Mouse (Mus musculus) cortical plate, adult 2 months (tissue): Measurements from ENCODE around the gene Ryr1. TPM values are rescaled to one million over a fixed set of nuclear protein-coding genes. Genes with fewer than 3 reads are reported as not detected.

Experiments
- H3K27ac ChIP-seq: fragments of 200-500 bp; 2 replicates; pipeline ENCODE4 v1.5.1; 2012; ENCODE audit warnings: low read length, control low read depth, inconsistent platforms; ENCODE audit not compliant: insufficient read depth
- H3K4me1 ChIP-seq: fragments of 200-500 bp; 2 replicates; pipeline ENCODE4 v1.6.1; 2011; ENCODE audit warnings: low read length; ENCODE audit not compliant: control insufficient read depth, insufficient read depth
- H3K4me3 ChIP-seq: fragments of 200-500 bp; 2 replicates; pipeline ENCODE4 v1.5.1; 2011; ENCODE audit warnings: mild to moderate bottlenecking, low read length, control low read depth; ENCODE audit not compliant: insufficient read depth
- CTCF ChIP-seq: fragments of 200-500 bp; IDR thresholded peaks from 2 replicates; pipeline ENCODE4 v1.5.1; 2011; ENCODE audit warnings: mild to moderate bottlenecking, control low read depth, low read length; ENCODE audit not compliant: insufficient read depth; ENCODE audit errors: extremely low read depth
- POLR2A ChIP-seq: fragments of 200-500 bp; IDR thresholded peaks from 2 replicates; pipeline ENCODE4 v1.6.1; 2011; ENCODE audit warnings: mild to moderate bottlenecking, low read length, control low read depth; ENCODE audit not compliant: insufficient read depth; ENCODE audit errors: extremely low read depth
- polyA plus RNA-seq: library from polyadenylated mRNA; depleted of rRNA; stranded (reverse); fragments of >200 nt; gene quantifications from 2 replicates; pipeline ENCODE4 v1.2.3, GENCODE M21; 2012

The Ryr1 gene
- polyA plus RNA-seq, 1 experiment = 7.7 TPM

GRCm38 (mm10) chr7:29167656-29168055 lies 42.7 kb upstream of the Ryr1 start:
- H3K4me3 ChIP-seq = peak overlapping the region; percentile 93
- H3K27ac ChIP-seq = no peak overlapping the region
- TF ChIP-seq CTCF (no peak), POLR2A (no peak)
- no peaks in the 10 kb centered on the region for H3K4me1 ChIP-seq

GRCm38 (mm10) chr7:29162750-29163525 lies 38.0 kb upstream of the Ryr1 start:
- TF ChIP-seq POLR2A = no peak
- TF ChIP-seq CTCF = no peak
- H3K4me3 ChIP-seq = no peak overlapping the region
- no peaks in the 10 kb centered on the region for H3K4me1 ChIP-seq
- no peak overlapping the region for H3K27ac ChIP-seq

- H3K4me1 ChIP-seq = no peaks in the 10 kb centered on the region
Measured at GRCm38 (mm10) chr7:29162294-29162693, 37.3 kb upstream of the Ryr1 start.

GRCm38 (mm10) chr7:29158264-29158663 lies 33.3 kb upstream of the Ryr1 start:
- Histone ChIP-seq H3K4me1 (no peaks in the 10 kb centered on the region), H3K4me3 (no peak overlapping the region), H3K27ac (no peak overlapping the region)
- TF ChIP-seq POLR2A (no peak), CTCF (no peak)

More at GRCm38 (mm10) chr7:29162294-29162693, 37.3 kb upstream of the Ryr1 start:
- TF ChIP-seq POLR2A (no peak), CTCF (no peak)
- no peak overlapping the region for H3K27ac ChIP-seq
- H3K4me3 ChIP-seq = no peak overlapping the region

- peak within 1 kb of the TSS; percentile 93 for H3K27ac ChIP-seq
- H3K4me3 ChIP-seq = peak within 1 kb of the TSS; percentile 78
- no peaks in the 10 kb centered on the region for H3K4me1 ChIP-seq
- TF ChIP-seq POLR2A = peak; percentile 69; the same call in 1 of the 2 replicates
- TF ChIP-seq CTCF = no peak
Measured at GRCm38 (mm10) chr7:29155838-29156782, 31.1 kb upstream of the Ryr1 start, which contains the start of gene Fam98c. TSS of gene Fam98c (minus strand) at chr7:29156234.

- H3K27ac ChIP-seq = peak overlapping the region; percentile 93
- peak; percentile 72 for TF ChIP-seq POLR2A
- no peak for TF ChIP-seq CTCF
- no peaks in the 10 kb centered on the region for H3K4me1 ChIP-seq
- H3K4me3 ChIP-seq = peak overlapping the region; percentile 78
Measured at GRCm38 (mm10) chr7:29155196-29155837, 30.3 kb upstream of the Ryr1 start.

- TF ChIP-seq POLR2A (no peak), CTCF (no peak)
- no peak overlapping the region for H3K4me3 ChIP-seq
- no peak overlapping the region for H3K27ac ChIP-seq
- H3K4me1 ChIP-seq = no peaks in the 10 kb centered on the region
Measured at GRCm38 (mm10) chr7:29154018-29154720, 29.2 kb upstream of the Ryr1 start.

GRCm38 (mm10) chr7:29151486-29151885 lies 26.5 kb upstream of the Ryr1 start:
- Histone ChIP-seq H3K27ac (no peak overlapping the region), H3K4me3 (no peak overlapping the region), H3K4me1 (no peaks in the 10 kb centered on the region)
- TF ChIP-seq CTCF (no peak), POLR2A (no peak)
